Mouse (Mus musculus): ENCODE data around the gene E2f8.

The E2f8 gene

GRCm38 (mm10) chr7:48881486-48881885 lies at the start of gene E2f8:
Gene E2f8 (minus strand): TSS chr7:48881596.
- ATAC-seq (ENCODE audit: insufficient number of reproducible peaks, low FRiP score, low TSS enrichment), result no peak

DNA sequence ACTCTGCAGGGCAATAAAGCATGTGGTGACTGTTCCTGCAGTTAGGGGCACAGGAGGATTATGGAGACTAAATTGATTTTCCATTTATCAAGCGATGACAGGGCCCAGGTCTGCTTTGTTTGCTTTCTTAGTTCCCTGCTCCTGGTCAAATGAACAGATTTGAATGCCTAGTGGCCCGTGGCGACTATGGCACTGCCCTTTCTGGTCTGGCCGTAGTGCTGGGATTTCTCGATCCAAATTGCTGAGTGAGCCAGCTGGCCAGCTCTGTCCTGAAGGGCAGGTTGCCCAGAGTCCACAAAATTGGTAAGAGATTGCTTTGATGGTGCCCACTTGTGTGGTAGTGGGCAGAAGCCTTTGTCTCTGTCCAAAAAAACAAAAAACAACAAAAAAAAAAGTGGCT lies 49.0 kb upstream of the E2f8 start:
- ATAC-seq (ENCODE audit: insufficient number of reproducible peaks, low FRiP score, low TSS enrichment), result peak; percentile 86

GRCm38 (mm10) chr7:48928364-48928763 lies 47.0 kb upstream of the E2f8 start:
- ATAC-seq (ENCODE audit: insufficient number of reproducible peaks, low FRiP score, low TSS enrichment), result peak; percentile 34; the same call in 1 of the 2 replicates

DNA sequence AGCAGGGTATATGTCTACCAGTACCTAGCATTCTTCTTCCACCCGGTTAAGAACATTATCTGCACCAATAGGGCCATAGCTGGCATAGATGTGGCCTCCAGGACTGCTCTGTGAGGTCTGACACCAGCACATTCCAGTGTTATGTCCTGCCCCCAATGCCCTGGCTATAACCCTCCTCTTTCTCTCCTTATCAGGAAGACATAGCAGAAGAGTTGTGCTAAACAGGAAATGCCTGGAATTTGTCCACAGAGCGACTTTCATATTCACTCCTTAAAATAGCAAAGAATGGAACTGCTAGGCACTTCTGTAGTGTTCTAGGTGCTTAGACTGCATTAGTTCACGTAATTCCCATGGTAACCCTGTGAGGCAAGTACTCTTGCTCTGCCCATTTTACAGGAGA lies 43.8 kb upstream of the E2f8 start:
- no peak for ATAC-seq (ENCODE audit: insufficient number of reproducible peaks, low FRiP score, low TSS enrichment)

DNA sequence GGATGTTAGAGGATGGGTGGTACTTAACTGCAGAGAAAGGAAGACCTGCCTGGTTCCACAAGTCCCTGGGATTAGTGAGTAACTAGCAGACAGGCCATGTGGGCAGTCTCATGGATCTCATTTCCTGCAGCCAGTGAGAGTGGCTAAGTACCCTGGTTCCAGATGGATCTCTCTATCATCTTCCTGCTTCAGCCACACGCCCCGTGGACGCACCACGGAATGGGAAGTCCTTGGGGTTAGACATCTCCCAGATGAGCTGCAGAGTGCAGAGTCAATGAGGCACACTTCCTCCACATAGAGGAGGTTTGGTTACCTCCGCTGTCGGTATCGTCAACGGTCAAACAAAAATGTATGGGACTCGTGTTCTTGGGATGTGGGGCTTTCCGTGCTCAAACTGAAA lies 42.2 kb upstream of the E2f8 start:
- no peak for ATAC-seq (ENCODE audit: insufficient number of reproducible peaks, low FRiP score, low TSS enrichment)

DNA sequence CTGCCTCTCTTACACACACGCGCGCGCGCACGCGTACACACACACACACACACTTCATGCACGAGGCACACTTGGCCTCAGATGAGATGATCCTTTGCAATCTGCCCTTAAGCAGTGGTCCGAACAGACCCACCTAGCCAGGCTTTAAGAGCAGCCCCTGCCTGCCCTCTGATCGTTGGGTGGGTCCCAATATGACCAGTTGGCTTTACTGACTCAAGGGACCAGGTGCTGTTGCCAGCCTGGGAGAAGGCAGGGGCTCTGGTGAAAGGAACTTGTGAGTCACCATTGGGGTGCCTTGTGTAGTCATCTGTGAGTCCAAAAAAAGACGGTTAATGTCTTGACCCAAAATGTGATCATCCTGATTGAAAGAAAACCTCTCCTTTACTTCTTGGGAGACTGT lies 37.0 kb upstream of the E2f8 start:
- no peak for ATAC-seq (ENCODE audit: insufficient number of reproducible peaks, low FRiP score, low TSS enrichment)

GRCm38 (mm10) chr7:48917988-48918387 lies 36.6 kb upstream of the E2f8 start:
- ATAC-seq (ENCODE audit: insufficient number of reproducible peaks, low FRiP score, low TSS enrichment), result no peak

DNA sequence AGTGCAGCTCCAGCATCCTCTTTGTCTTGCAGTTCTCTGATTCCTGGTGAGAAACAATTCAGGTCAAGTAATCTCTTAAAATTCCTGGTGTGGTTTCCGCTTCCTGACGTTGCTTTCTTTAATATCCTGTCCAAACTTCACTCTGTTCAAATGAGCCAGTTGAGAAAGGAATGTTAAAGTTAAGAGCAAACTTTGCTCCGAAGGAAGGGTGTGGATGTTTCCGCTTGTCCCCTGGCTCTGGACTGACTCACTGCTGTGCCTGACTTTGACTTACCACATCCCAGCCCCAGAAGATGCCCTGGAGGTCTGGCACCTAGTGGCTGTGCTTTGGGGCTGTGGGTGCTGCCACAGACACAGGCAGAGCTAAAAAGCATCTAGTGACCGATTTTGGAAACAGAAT lies 36.1 kb upstream of the E2f8 start:
- no peak for ATAC-seq (ENCODE audit: insufficient number of reproducible peaks, low FRiP score, low TSS enrichment)

DNA sequence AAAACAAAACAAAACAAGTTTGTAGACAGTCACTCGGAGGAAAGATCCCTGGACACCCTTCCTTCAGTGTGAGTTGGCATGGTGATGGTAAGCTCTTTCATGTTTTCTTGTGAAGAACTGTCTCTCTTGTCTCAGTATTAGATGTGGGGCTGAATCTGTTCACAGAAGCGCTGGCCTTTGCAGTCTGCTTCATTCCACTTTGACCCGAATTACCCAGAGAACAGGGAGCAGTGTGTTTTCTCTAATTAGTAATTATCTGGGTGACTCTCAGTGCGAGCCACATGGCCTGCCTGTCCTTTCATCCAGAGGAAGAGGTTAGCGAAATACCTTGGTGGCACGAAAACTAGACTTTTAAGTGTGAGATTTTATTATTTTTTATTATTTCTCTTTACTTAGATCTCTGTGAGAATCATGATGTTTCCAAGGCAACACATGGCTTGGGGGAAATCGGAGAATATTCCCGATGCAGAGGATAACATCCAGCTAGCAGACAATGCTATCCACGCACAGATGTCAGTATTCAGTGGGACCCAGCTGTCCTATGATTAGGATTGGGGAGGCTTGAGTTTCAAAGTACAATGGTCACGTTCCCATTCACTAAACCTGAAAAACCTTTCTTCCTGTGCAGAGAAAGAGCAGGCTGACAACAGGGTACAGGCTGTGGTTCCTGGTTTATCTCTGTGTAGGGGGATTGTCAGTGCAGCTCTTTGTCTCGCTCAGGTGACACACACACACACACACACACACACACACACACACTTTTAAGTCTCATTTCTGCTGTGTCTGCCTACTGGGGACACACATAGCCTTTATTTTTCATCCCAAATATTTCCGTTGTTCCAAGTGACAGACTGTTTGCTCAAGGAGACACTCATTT lies 33.5 kb upstream of the E2f8 start:
- ATAC-seq (ENCODE audit: insufficient number of reproducible peaks, low FRiP score, low TSS enrichment), result no peak

DNA sequence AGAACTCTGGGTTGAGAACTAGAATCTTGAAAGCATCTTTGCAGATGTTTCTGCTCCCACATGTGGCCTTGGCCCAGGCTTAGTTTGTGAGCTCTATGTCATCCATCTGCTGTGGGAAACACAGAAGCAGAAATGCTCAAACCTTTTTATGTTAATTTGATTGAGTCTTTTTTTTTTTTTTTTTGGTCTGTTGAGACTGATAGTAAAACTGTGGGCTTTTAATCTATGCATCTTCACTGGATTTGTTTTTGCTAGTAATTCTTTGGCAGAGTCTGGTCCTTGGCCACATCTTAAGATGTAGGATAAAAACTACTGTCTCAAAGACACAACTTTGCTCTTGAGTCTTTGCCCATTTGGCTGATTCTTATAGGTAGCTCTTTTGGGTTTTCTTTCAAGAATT lies 29.8 kb upstream of the E2f8 start:
- ATAC-seq (ENCODE audit: insufficient number of reproducible peaks, low FRiP score, low TSS enrichment), result no peak

DNA sequence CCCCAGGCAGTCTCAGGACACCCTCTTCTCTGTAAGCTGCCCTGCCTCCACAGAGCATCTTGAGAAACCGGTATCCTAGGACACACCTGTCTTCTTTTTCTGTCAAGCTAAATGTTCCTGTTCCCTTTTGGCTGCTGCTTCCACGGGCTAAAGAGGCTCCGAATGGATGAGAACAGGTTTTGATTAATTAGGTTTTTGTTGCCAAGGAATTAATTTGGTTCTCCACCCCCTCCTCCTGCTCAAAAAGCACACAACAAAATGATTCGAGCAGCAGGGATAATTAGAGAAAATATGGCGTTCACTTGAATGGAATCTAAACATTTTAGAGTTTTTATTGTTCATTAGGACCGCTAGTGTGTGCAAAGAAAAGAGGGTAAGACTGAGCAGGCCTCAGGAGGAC lies 28.9 kb upstream of the E2f8 start:
- no peak for ATAC-seq (ENCODE audit: insufficient number of reproducible peaks, low FRiP score, low TSS enrichment)

GRCm38 (mm10) chr7:48909342-48909671 lies 27.9 kb upstream of the E2f8 start:
- ATAC-seq (ENCODE audit: insufficient number of reproducible peaks, low FRiP score, low TSS enrichment), result no peak

DNA sequence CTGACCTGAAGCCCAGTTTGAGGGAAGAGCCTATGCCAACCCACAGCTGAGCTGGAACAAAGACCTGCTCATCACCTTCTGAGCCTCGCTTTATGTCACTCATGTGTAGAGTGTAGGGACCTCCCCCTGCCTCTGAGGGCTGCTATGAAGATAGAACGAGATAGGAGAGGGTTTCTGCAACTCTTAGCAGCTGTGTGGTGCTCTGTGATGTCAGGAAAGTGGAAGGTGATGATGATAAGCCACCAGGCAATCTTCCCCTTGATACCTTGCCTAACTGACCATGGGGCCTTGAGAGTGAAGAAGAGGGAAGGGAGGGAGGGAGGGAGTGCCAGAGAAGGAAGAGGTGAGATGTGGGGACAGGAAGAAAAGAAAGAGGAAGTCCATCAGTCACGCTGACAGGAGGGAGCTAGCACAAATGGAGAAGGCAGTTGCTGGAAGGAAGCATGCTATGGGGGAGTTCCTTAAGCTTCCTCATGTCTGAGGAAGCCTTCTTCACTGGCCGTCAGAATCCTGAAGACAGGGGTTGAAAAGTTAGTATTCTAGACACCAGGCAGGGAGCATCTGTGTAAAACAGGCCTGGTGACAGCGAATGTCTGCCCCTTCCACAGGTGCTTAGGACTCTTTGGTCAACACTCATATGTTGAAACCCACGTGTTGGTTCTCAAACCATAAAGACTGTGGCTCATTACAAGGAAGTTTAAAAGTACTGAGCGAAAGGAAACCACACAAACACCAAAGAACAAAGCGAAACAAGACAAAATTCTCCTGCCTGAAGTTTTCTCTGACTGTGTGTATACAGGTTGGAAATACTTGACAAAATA lies 27.3 kb upstream of the E2f8 start, which contains the start of gene Nav2:
Gene Nav2 (plus strand): TSS at position 196 of the 821 bp plus-strand sequence.
- no peak for ATAC-seq (ENCODE audit: insufficient number of reproducible peaks, low FRiP score, low TSS enrichment)

GRCm38 (mm10) chr7:48902454-48902853 lies 21.1 kb upstream of the E2f8 start:
- ATAC-seq (ENCODE audit: insufficient number of reproducible peaks, low FRiP score, low TSS enrichment), result no peak

- no peak for ATAC-seq (ENCODE audit: insufficient number of reproducible peaks, low FRiP score, low TSS enrichment)
Measured at GRCm38 (mm10) chr7:48900408-48901167, 19.2 kb upstream of the E2f8 start.

DNA sequence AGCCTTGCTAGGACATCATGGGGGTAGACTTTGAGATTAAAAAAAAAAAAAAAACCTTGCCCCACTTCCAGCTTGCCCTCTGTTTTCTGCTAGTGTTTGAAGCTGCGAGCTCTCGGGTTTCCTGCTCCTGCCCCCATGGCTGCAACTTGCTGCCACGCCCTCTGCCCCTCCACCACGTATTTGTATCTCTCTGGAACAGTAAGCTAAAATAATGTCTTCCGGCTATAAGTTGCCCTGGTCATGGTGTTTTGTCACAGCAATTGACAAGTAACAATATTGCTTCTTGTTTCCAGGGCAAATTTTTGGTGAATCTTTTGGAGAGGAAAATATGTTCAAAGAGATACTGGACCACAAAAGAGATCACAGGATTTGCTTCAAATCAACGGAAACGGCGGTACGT lies 17.0 kb upstream of the E2f8 start:
- no peak for ATAC-seq (ENCODE audit: insufficient number of reproducible peaks, low FRiP score, low TSS enrichment)

- no peak for ATAC-seq (ENCODE audit: insufficient number of reproducible peaks, low FRiP score, low TSS enrichment)
Measured at GRCm38 (mm10) chr7:48897539-48898163, 16.3 kb upstream of the E2f8 start.

DNA sequence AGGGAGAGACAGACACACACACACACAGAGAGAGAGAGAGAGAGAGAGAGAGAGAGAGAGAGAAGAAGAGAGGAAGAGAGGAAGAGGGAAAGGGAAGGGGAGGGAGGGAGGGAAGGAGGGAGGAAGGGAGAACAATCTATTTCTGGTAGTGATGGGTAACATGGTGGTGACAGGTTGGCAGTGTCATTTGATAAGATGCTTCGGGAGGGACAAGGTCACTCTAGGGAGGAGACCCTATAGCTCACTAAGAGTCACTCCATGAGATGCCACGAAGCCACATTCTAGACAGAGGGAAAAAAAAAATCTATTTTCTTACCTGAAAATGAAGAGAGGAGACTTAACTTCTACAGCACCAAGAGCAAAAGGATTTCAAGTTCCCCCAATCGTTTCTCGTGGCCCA lies 14.7 kb upstream of the E2f8 start:
- no peak for ATAC-seq (ENCODE audit: insufficient number of reproducible peaks, low FRiP score, low TSS enrichment)

DNA sequence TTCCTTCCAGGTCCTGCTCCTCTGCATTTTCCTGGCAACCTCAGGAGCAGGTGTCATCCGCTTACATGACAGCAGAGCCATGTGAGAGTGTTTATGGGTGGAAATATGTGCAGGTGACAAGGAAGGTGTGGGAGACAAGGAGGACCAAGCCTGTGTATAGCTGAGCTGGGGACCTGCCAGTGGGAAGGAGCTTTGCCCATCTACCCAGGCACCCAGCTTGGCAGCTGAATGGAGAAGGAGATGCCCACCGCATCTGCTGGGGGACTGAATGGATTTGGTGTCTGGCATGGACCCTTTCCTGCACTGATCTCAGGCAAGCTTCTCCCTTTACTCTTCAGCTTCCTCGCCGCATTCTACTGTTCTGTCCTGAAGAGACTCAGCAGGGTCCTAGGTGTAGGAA lies 14.1 kb upstream of the E2f8 start:
- no peak for ATAC-seq (ENCODE audit: insufficient number of reproducible peaks, low FRiP score, low TSS enrichment)

GRCm38 (mm10) chr7:48894763-48895162 lies 13.4 kb upstream of the E2f8 start:
- no peak for ATAC-seq (ENCODE audit: insufficient number of reproducible peaks, low FRiP score, low TSS enrichment)
